Mouse (Mus musculus): Measurements from ENCODE around the gene Akt2. TPM values are rescaled to one million over a fixed set of nuclear protein-coding genes. Genes with fewer than 3 reads are reported as not detected.
A peak's percentile ranks its signal among the peaks of the same experiment; 100 is the strongest.

The Akt2 gene
- total and polyA plus RNA-seq, 2 experiments from 2014 or later, result 38.1 to 46.7 TPM

DNA sequence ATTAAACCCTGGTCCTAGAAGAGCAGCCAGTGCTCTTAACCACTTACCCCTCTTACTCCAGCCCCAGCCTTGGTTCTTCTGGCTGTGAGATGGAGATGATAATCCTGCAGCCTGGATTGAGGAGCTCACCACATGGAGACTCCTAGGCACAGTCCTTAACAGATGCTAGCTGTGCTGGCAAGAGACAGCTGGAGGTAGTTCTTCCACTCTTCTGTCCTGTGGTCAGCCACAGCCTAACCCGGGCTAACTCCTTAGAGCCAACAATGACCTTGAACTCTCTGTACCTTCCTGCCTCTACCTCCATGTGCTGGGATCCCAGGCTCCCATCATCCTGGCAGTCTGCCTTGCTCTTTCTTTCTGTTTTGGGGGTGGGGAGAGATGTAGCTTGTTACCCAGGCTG, 30.4 kb upstream of the Akt2 start:
- no peak overlapping the region for H3K27ac ChIP-seq (ENCODE audit: low read depth, low read length)
- WGBS, result 91% methylated on average over 1 of the region's 1 CpGs
- no peaks in the 10 kb centered on the region for H3K4me1 ChIP-seq (ENCODE audit: insufficient read depth, low read length)
- H3K4me3 ChIP-seq (ENCODE audit: low read depth, low read length), result no peak overlapping the region
- no peaks in the 10 kb centered on the region for H3K9me3 ChIP-seq (ENCODE audit: low read length)
- H3K9ac ChIP-seq (replicated peaks; ENCODE audit: low read length, poor library complexity, severe bottlenecking), result 0 out of 2 replicates have a peak overlapping the region, but pooled peaks have one; percentile 13
- no peaks in the 10 kb centered on the region for H3K27me3 ChIP-seq (ENCODE audit: insufficient read depth, low read length)
- DNase-seq (ENCODE audit: low spot score) (no peak), ATAC-seq (ENCODE audit: low FRiP score) (no peak)
- no peak overlapping the region for H3K4me2 ChIP-seq (ENCODE audit: low read depth, low read length, poor library complexity, severe bottlenecking)
- peaks cover 53% of the 10 kb centered on the region for H3K36me3 ChIP-seq (ENCODE audit: insufficient read depth, low read length)
- no peak for TF ChIP-seq CTCF (IDR thresholded peaks at IDR 0.05)

DNA sequence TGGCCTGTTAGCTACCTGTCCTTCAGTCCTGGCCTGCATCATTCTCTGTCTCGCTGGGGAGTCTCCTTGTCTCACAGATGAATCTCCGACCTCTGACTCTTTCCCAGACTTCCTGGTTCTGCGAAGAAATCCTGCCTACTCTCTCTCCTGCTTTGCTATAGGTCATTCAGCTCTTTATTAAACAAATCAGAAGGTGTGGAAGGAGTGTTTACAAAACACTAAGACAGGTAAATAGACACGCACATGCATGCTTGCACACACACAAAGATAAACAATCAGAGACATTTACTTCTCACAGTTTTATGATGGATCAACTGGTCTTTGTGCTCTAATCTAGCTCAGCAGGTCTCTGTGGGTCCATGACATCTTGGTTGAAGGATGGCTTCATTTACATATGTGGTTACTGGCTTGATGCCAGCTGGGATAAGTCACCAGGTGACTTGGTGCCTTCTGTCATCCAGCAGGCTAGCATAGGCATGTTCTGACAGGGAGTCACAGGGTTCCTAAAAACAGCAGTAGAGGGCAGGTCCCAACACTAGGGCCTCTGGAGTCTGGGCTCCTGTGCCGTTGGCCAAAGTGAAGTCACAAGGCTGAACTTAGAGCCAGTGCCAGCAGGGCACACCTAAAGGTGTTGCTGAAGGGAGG, 21.6 kb upstream of the Akt2 start:
- Histone ChIP-seq H3K27me3 (ENCODE audit: insufficient read depth, low read length) (no peaks in the 10 kb centered on the region), H3K9me3 (ENCODE audit: low read length) (no peaks in the 10 kb centered on the region), H3K27ac (ENCODE audit: low read depth, low read length) (no peak overlapping the region), H3K4me2 (ENCODE audit: low read depth, low read length, poor library complexity, severe bottlenecking) (no peak overlapping the region), H3K4me3 (ENCODE audit: low read depth, low read length) (no peak overlapping the region), H3K4me1 (ENCODE audit: insufficient read depth, low read length) (no peaks in the 10 kb centered on the region), H3K36me3 (ENCODE audit: insufficient read depth, low read length) (peaks cover 62% of the 10 kb centered on the region), H3K9ac (replicated peaks; ENCODE audit: low read length, poor library complexity, severe bottlenecking) (no peak overlapping the region)
- no peak for DNase-seq (ENCODE audit: low spot score)
- 91% methylated on average over 5 of the region's 5 CpGs for WGBS
- no peak for ATAC-seq (ENCODE audit: low FRiP score)
- TF ChIP-seq CTCF (IDR thresholded peaks at IDR 0.05), result no peak

DNA sequence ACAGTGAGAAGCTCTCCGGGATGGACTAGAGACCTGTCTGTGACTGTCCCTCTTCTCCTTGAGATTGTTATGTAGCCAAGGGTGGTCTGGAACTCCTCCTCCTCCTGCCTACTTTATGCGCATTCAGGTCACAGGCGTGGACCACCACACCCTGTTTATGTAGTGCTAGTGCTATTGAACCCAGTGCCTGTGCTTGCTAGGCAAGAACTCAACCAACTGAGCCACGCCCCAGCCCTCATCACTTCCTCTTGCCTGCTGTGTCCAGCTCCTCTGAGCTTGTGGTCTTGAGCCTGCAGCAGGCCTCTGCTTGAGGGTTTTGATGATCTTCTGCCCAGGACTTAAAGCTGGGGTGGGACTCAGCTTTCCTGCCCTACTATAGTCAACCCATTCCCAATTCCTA, 19.2 kb upstream of the Akt2 start:
- WGBS, result 95% methylated on average over 4 of the region's 4 CpGs
- no peaks in the 10 kb centered on the region for H3K4me1 ChIP-seq (ENCODE audit: insufficient read depth, low read length)

DNA sequence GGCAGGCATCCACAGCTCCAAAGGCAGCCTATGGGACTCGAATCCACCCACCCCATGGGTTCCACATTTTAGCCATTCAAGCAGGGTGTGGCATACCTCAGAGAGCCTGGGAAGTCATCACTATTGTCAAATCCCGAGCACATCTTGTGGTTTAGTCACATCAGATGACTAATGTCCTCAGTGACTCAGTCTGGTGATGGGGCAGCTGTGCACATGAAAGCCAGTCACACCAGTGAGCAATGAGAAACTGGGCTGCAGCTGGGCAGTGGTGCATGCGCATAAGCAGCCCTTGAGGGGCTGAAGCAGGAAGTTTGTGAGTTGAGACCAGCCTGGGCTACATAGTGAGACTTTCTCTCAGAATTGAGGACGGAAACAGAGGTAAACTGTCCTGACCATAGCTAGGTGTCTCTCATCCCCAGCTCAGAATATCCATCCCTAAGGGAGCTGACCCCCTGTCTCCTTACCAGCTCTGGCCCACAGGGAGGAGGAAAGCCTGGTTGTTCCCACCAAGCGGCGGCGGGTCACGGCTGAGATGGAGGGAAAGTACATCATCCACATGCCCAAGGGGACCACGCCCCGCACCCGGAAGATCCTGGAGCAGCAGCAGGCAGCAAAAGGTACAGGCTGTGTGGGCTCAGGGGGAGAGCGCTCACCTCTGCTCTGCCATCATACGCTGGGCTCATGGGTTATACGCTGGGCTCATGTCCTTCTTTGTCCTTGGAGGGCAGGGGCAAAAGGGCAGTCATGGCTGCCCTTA, 17.1 kb upstream of the Akt2 start:
- peaks cover 62% of the 10 kb centered on the region for H3K36me3 ChIP-seq (ENCODE audit: insufficient read depth, low read length)
- WGBS, result 93% methylated on average over 14 of the region's 14 CpGs
- no peaks in the 10 kb centered on the region for H3K4me1 ChIP-seq (ENCODE audit: insufficient read depth, low read length)

More for the DNA sequence above, 19.2 kb upstream of the Akt2 start:
- no peak overlapping the region for H3K4me3 ChIP-seq (ENCODE audit: low read depth, low read length)
- H3K27ac ChIP-seq (ENCODE audit: low read depth, low read length), result no peak overlapping the region
- H3K27me3 ChIP-seq (ENCODE audit: insufficient read depth, low read length), result no peaks in the 10 kb centered on the region
- H3K36me3 ChIP-seq (ENCODE audit: insufficient read depth, low read length), result peaks cover 64% of the 10 kb centered on the region
- no peak overlapping the region for H3K9ac ChIP-seq (replicated peaks; ENCODE audit: low read length, poor library complexity, severe bottlenecking)
- no peak overlapping the region for H3K4me2 ChIP-seq (ENCODE audit: low read depth, low read length, poor library complexity, severe bottlenecking)
- ATAC-seq (ENCODE audit: low FRiP score) (no peak), DNase-seq (ENCODE audit: low spot score) (no peak)
- TF ChIP-seq CTCF (IDR thresholded peaks at IDR 0.05), result no peak
- H3K9me3 ChIP-seq (ENCODE audit: low read length), result no peaks in the 10 kb centered on the region

DNA sequence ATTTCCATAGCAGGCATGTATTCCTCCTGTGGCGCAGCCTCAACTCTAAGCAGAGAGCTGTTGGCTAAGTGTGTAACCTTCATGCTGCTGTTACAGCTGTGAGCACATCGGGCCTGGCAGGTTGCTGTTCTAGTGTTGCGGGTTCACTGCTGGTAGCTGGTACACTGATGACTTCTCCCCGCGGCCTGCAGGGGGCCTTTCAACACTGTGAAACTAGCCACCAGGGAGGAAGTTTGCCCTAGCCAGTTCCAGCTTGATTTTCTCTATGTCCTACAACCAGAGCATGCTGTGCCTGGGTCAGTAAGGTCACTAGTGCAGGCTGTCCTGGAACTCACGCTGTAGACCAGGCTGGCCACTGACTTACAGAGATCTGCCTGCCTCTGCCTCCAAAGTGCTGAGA, 14.4 kb upstream of the Akt2 start:
- H3K27ac ChIP-seq (ENCODE audit: low read depth, low read length), result no peak overlapping the region
- ATAC-seq (ENCODE audit: low FRiP score) (no peak), DNase-seq (ENCODE audit: low spot score) (no peak)
- no peak overlapping the region for H3K4me3 ChIP-seq (ENCODE audit: low read depth, low read length)
- 74% methylated on average over 6 of the region's 6 CpGs for WGBS
- peaks cover 74% of the 10 kb centered on the region for H3K36me3 ChIP-seq (ENCODE audit: insufficient read depth, low read length)
- no peak overlapping the region for H3K4me2 ChIP-seq (ENCODE audit: low read depth, low read length, poor library complexity, severe bottlenecking)
- no peaks in the 10 kb centered on the region for H3K9me3 ChIP-seq (ENCODE audit: low read length)
- H3K27me3 ChIP-seq (ENCODE audit: insufficient read depth, low read length), result no peaks in the 10 kb centered on the region
- no peak overlapping the region for H3K9ac ChIP-seq (replicated peaks; ENCODE audit: low read length, poor library complexity, severe bottlenecking)
- H3K4me1 ChIP-seq (ENCODE audit: insufficient read depth, low read length), result no peaks in the 10 kb centered on the region
- TF ChIP-seq CTCF (IDR thresholded peaks at IDR 0.05), result peak; percentile 57

More for the DNA sequence above, 17.1 kb upstream of the Akt2 start:
- Histone ChIP-seq H3K4me2 (ENCODE audit: low read depth, low read length, poor library complexity, severe bottlenecking) (no peak overlapping the region), H3K9ac (replicated peaks; ENCODE audit: low read length, poor library complexity, severe bottlenecking) (no peak overlapping the region), H3K27me3 (ENCODE audit: insufficient read depth, low read length) (no peaks in the 10 kb centered on the region), H3K4me3 (ENCODE audit: low read depth, low read length) (no peak overlapping the region), H3K9me3 (ENCODE audit: low read length) (no peaks in the 10 kb centered on the region), H3K27ac (ENCODE audit: low read depth, low read length) (no peak overlapping the region)
- TF ChIP-seq CTCF (IDR thresholded peaks at IDR 0.05), result no peak
- ATAC-seq (ENCODE audit: low FRiP score) (no peak), DNase-seq (ENCODE audit: low spot score) (no peak)

DNA sequence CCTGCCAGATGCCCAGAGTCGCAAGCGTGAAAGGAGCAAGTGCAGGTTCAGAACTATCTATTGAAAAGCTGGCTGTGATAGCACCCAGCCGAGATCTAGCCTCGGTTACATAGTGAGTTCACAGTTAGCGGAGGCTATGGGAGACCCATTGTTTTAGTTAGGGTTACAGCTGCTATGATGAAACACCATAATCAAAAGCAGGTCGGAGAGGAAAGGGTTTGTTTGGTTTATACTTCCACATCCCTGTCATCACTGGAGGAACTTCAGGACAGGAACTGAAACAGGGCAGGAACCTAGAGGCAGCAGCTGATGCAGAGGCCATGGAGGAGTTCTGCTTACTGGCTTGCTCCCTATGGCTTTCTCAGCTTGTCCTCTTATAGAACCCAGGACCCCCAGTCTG, 13.8 kb upstream of the Akt2 start:
- no peak overlapping the region for H3K27ac ChIP-seq (ENCODE audit: low read depth, low read length)
- H3K4me2 ChIP-seq (ENCODE audit: low read depth, low read length, poor library complexity, severe bottlenecking), result no peak overlapping the region
- H3K36me3 ChIP-seq (ENCODE audit: insufficient read depth, low read length), result peaks cover 75% of the 10 kb centered on the region
- H3K27me3 ChIP-seq (ENCODE audit: insufficient read depth, low read length), result no peaks in the 10 kb centered on the region
- H3K4me1 ChIP-seq (ENCODE audit: insufficient read depth, low read length), result no peaks in the 10 kb centered on the region
- H3K9ac ChIP-seq (replicated peaks; ENCODE audit: low read length, poor library complexity, severe bottlenecking), result no peak overlapping the region
- WGBS, result 95% methylated on average over 6 of the region's 6 CpGs
- no peak overlapping the region for H3K4me3 ChIP-seq (ENCODE audit: low read depth, low read length)
- no peaks in the 10 kb centered on the region for H3K9me3 ChIP-seq (ENCODE audit: low read length)
- ATAC-seq (ENCODE audit: low FRiP score), result no peak
- DNase-seq (ENCODE audit: low spot score), result no peak
- TF ChIP-seq CTCF (IDR thresholded peaks at IDR 0.05), result no peak

Measured in midbrain, postnatal 0 days (tissue).